Mouse (Mus musculus) cerebellum, postnatal 4 days (tissue): ENCODE measurements around the gene Mrpl34.

Source experiments
- DNase-seq, 2 experiments: peaks; one replicate each; pipeline ENCODE4 v3.0.0; 2022; ENCODE audit warnings: low spot score in 2 of 2, mixed read lengths in 1 of 2

Gene Mrpl34

DNA sequence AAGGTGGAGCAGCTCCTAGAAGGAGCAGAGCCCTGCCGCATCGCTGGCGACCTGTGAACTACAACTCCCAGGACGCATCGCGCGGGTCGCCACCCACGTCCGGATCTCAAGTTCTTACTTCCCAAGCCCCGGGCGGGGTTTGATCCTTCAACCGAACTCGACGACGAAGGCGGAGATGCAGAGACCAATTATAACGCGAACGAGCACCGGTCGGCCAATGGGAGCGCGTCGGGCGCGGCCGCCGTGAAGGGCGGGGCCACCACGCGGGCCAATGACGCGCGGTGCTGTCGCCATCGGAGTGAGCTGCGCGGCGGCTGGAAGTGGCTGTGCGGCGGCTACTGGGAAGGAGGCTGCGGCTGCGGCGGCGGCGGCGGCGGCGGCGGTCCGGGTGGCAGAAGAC, 4.2 kb downstream of the Mrpl34 start, which contains the start of gene Dda1:
Gene Dda1 (plus strand): TSS at position 284 of the 400 bp plus-strand sequence.
- peak; percentile 92 to 96 for DNase-seq

DNA sequence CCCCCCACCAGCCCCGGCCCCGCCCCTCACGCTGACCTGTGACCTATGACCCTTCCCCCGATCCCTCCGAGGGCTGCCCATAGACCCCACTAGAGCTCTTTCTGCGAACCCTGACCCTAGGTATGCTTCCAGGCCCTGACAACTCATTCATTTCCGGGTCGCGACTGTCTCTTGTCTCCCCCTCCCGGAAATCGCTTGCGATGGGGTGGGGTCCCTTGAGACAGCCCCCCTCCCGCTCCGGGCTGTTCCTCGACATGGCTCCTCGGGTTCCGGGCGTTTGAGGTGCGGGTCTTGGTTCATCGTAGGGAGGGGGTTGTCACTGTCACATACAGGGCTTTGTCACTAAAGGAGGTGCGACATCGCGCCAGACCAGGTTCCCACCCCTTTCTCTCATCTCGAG, 4.7 kb downstream of the Mrpl34 start:
- peak in 1 of 2 experiments; percentile 67 for DNase-seq

DNA sequence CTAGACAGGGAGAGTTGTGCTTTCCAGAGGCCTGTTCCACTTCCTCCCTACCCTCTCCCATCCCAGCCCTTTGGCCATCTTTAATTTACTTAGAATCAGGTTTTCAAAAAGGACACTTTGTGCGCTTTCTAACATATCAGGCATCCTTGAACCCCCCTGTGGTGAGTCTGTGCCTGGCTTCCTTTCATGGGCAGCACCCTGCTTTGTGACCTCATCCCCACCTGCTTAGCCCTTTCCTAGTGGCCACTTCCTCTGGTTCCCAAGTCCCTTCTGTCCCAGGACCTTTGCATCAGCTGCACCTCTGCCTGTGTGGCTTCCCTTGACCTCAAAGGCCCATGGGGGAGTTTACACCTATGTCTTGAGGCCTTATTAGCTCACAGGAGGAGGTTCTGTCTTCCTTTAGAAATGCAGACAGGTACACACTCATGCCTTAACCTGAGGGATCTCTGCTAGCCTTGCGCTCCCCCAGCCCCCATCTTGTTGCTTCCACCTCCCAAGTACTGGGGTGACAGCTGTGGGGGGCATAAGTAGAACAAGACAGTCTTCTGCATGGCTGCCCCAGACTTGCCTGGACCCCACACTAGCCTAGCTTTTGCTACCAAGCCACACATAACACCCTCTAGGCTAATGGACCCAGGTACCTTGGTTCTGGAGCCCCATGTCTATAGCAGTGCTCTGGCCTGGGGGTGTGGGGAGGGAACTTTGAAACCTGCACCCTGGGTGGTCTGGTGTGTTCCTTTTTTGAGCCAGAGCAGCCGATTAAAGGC, 5.6 kb downstream of the Mrpl34 start:
- DNase-seq = no peak

DNA sequence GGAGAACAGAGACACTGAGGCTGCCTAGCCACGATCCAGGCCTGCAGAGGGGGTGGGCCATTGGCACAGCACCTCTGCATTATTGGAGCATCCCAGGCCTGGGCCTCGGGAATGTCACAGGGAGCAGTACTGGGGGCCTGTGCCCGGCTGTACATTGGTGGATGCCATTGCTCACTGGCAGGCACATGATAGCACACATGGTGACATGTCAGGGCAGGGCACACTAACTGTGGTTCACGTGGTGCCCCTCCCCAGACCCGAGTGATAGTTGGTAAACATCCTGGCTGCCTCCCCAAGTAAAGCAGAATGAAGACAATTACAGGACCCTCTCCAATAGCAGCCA, 6.1 kb downstream of the Mrpl34 start:
- no peak for DNase-seq

DNA sequence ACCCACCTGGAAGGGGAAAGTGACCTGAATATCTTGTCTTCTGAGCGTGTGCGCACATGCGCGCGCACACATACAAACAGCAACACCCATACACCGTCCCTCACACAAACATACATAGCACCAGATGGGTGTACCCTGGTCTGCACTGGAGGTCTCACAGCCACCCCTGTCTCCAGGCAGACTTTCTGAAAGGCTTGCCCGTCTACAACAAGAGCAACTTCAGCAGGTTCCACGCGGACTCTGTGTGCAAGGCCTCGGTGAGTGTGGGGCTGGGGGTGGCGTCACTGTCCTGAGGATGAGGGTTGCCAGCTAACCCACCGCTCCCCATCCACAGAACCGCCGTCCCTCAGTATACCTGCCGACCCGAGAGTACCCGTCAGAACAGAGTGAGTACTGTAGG, 7.1 kb downstream of the Mrpl34 start:
- no peak for DNase-seq

DNA sequence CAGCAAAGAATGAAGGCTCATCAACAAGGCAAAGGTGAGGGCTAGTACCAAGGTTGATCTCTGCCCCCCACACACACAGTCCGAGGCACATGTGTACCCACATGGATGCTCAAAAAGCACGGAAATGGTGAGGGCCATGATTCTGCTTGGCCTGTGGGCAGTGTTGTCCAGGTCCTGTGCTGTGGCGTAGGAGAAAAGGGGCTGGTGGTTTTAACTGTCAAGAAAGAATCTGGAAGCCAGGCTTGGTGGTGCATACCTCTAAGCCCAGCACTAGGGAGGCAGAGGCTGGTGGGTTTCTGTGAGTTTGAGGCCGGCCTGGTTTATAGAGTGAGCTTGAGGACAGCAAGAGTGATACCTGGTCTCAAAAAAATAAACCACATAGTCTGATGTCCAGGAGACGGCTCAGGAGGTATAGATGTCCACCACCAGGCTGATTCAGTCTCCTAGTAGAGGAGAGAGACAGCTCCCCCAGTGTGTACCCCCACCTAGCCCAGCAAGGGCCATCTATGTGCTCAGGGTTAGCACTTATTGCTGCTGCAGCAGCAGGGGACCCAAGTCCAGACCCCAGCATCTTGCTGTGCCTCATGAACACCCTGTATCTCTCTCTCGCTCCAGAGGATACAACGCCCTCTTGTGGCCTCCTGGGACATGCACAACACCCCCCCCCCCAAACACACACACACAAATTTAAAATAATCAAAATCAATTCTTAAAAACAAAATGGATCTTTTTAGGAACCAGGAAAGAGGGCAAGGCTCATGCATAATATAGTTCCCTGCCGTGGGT, 8.0 kb downstream of the Mrpl34 start:
- no peak for DNase-seq

DNA sequence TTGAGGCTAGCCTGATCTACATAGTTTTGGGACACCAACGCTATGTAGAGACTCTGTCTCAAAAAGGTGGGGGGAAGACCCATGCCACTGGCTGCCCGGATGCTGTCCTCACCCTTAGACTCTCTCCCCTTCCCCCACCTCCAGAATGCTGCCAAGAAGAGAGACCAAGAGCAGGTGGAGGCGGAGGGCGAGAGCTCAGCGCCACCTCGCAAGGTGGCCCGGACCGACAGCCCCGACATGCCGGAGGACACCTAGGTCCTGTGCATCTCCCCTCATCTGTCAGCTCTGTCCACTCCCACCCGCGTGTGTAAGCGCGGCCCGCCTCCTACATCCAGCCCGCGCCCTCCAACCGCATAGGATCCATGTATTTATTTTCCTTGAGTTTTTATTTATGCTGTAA, 9.6 kb downstream of the Mrpl34 start:
- DNase-seq = no peak

DNA sequence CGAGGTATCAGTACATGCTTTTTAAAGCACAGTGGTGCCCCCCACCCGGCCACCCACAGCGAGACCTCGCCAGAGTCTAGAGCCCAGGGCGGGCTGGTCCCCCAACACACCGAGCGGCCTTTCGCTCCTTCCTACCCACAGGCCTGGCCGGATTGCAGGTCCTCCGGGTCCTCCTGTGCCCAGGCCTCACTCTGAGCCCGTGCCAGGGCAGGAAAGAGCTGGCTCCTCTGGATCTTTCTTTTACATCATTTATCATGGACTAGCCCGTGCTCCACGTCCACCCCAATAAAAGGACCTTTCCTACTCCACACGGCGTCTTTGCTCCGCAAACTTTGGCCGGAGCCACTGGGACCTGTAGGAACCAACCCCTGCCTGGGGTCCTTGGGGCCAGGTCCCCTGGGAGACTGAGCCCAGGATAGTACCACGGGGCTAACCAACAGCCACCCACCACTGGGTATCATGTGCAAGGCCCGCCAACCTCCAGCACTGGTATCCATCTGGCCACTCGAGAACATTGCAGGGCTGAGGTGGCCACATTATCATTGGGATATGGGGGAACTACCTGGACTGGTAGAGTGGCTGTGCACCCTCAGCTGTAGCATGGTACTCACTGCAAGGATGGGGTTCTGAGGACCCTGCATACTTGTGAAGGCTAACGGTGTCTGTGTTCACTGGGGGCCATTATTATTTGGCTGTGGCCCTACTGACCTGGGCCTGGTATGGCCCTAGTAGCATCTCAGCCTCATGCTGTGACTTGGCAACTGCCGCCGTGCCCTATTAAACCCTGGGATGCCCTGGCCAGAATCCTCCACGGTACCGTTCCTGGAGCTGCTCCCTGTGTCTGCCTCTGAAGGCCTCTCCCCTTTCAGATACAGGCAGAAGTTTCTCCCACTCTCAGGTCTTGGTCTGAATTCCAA, 10.3 kb downstream of the Mrpl34 start:
- DNase-seq = no peak

DNA sequence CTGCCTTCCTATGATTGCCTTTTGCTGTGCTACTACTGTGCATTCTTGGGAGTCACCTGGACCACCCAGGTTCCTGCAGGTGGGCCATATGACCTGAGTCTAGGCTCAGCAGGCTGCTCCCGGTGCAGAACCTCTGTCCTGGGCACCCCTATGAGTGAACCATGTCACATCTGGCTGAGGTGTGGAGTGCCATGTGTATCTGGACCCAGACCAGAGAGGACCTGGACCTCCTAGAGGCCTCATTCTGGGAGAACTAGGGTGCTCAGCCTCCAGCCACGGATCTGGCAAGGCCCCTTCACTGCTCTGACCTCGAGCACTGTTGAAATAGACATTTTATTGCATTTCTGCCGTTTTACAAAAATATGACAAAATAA, 10.9 kb downstream of the Mrpl34 start:
- no peak for DNase-seq

DNA sequence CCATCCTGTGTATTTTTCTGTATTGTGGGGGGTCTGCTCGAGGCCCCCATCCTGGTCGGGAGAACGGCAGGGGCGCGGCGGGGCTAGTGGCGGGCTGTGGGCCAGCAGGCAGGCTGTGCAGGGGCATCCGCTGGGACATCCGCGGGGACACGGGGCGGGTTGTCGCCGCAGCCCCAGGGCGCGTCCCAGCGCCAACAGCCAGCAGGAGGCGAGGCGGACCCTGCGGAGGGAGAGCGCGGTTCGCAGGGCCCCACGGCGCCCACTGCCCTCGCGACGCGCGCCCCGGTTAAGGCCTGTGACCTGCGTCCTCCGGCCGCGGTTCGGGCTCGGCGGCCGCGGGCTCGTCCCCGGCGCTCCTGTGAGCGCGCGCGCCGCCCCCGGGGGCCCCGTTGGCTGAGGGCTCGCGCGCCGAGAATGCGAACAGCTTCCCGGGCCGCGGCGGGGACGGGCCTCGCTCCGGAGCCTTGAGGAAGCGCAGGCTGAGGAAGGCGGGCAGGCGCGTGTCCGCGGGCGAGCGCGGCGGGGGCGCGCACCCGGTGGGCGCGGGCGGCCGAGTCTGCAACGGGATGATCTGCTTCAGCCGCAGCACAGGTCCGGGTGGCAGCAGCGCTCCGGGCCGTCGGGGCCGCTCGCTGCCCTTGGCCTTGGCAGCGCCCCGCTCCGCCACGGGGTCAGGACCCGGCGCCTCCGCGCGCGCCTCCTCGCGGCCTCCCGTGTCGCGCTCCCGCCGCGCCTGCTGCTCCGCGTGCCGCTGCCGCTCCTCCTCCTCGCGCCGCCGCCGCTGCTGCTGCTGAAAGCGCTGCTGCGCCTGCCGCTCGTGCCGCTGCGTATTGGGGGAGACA, 11.6 kb downstream of the Mrpl34 start:
- DNase-seq = peak; percentile 64 to 85

DNA sequence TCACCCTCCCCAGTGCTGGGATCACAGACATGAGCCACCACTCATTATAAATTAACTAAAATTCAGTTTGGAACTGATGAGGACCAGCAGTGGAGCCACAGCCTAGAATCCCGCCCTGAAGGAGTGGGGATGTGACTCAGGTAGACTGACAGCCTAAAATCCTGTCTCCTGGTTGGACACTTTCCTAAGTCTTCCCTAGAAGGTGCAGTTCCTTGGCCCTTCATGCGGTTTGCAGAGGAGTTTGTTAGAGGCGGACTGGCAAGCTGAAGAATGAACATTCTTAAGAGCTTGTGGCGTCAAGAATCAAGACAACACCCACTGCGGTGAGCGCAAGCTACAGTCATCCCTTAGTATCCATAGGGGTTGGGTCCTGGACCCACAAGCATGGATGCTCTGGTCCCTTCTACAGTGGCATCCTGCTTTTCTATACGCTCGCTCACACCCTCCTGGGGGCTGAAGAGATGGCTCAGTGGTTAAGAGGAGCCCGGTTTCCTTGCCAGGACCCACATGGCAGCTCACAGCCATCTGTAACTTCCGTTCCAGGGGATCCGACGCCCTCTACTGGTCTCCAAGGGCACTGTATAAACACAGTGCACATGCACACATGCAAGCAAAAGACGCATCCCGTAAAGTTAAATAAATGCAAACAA, 12.6 kb downstream of the Mrpl34 start:
- DNase-seq = peak in 1 of 2 experiments; percentile 65

DNA sequence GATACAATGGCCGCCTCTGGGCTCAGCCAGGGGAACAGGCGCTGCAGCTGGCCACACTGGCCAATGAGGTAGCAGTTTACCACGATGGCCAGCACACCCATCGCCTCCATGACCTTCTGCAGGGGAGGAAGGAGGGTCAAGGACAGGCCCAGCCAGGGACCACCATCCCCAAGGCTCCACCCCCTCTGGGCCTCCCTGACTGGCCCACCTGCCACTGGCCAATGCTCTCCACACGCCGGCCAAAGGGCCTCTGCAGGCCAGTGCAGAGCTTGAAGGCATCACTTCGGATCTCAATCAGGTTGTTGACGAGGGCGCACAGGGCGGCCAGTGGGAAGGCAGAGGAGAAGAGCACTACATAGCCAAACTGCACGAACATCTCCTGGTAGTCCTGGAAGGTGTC, 14.2 kb downstream of the Mrpl34 start:
- DNase-seq = no peak

DNA sequence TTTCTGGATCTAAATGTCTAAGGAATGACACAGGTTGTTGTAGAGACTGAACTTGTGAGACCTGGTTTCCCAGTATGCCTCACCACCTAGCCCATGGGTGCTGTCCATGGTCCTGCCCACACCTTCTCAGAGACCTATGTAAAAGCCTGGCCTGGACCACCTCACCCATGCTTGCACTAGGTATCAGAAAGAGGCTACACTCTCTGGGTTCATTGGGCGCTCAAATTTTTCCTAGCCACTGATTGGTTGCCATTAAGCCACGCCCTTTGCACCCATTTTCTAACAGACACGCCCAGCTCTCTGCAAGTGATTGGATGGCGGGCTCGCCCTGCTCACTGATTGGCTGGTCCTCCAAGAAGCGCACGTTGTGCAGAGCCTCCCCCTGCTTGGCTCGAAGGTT, 19.2 kb downstream of the Mrpl34 start:
- no peak for DNase-seq

DNA sequence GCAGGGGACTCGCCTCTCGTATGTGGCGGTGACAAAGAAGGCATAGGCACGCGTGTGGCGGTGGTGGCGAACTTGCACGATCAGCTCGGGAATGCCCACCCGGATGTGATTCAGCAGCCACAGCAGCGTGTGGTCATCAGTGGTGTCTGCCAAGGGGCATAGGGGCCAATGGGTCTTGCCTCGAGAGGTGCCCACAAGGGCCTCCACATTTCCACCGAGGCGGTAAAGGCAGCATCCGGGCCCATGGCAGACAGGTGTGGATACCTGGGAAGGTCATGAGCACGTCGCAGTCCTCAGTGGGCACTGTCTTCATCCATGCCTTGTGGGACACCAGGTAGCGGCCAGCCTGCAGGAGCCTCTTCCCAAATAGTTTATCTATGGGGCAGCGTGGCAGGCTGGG, 20.0 kb downstream of the Mrpl34 start:
- no peak for DNase-seq

DNA sequence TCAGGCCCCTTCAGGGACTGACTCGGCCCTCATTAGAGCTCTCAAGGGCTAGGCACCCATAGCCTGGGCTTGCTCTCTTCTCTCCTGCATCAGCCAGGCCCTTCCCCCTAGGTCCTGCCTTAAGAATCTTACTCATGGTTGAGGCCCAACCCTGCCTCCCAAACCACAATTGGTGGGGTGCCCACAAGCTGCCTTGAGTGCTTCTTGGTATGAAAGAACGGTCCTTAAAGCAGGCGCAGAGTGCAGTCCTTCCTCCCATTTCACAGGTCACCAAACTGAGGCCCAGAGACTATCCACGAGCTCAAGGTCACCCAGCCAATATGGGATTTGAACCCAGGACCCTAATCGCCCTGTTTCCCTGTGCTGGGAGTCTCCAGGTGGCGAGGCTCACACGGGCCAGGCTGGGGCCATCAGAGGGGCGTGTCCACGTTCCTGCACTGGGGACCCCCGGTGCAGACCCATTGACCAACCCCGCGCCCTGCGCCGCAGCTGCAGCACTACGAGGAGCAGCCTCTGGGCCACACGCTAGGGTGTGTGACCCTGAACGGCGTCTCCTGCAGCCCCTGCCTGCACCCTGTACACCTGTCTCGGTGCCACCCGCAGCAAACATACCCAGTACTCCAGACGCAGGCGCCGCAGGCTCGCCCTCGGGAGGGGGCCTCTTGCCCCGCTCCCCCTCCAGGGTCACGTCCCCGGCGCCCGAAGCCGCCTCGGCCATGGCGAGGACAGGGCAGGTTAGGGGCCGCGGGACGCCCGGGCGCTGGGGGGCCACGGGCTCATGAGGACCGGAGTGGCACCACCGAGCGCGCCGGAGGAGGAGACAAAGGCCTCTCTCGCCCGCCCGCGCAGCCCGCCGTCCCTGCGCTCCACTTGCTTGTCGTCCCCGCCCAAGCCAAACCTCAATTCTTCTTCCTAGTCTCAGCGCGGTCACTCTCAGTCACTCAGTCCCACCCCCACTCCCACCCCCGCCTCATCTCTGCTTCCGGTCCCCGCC, 20.7 kb downstream of the Mrpl34 start, which contains the start of gene Ano8:
Gene Ano8 (minus strand): TSS at position 822 of the 994 bp plus-strand sequence.
- peak; percentile 70 to 81 for DNase-seq

DNA sequence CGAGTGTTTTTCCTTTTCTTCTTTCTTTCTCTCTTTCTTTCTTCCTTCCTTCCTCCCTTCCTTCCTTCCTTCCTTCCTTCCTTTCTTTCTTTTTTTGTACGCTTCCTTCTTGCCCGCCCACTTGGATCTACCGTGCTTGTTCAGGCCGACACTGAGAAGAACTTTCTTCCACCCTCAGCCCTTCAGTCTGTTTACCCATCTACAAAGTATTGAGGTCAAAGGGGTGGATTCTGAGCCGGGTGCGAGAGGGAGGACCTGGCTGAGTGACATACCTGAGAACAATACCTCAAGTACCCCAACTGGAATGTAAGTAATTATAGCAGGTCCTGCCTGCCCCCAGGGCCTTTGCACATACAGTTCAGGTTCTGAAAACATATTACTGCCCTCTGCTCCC, 21.4 kb downstream of the Mrpl34 start:
- no peak for DNase-seq

DNA sequence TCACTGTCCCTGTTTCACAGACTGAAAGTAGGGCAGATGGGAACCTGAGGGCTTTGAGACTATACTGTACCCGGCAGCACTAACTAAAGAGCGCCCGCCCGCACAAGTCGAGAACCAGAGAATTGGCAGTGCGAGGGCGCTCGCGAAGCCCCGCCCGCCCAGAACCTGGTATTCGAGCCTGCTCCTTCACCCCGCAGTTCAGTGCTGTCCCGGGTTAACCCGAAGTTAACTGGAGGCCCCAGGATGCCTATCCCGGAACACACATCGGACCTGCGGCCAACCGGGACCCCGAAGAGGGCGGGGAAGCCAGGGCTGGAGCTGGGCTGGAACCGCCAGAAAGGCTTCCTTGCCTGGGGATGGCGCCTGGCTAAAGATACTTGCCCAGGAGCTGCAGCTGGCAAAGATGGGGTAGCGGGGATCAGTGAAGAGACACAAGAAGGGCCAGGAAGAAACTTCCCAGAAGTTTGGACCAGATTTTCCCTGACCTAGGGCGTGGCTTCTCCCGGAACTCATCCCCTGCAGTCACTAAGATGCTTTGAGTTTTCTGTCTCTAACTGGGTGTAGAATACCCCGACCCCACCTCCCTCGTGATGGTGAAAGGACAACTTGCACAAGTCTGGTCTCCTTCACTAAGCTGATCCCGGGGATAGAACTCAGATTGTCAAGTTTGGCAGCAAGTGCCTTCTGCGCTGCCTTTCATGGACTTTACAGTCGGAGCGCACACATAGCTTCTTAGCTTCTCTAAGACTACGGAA, 23.1 kb downstream of the Mrpl34 start, which contains the start of gene Gtpbp3:
Gene Gtpbp3 (plus strand): TSS at position 413 of the 755 bp plus-strand sequence.
- DNase-seq = peak; percentile 53 to 65

DNA sequence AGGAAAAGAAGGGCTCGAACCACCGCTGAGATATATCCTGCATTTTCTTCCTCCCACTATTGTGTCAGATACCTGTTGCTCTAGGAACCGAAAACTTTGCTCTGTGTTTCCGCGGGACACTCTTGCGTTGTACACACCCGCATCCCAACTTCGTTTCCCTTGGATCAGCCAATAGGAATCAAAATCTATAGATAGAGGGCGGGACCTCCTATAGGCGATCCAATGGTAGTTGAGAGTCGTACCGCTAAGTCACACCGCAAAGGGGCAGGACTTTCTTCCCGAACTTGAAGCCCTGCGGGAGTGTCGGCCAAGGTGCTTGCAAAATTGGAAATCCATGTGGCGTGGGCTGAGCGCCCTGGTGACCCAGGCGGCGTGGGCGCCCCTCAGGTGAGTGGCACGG, 23.7 kb downstream of the Mrpl34 start:
- DNase-seq = peak; percentile 62 to 84

DNA sequence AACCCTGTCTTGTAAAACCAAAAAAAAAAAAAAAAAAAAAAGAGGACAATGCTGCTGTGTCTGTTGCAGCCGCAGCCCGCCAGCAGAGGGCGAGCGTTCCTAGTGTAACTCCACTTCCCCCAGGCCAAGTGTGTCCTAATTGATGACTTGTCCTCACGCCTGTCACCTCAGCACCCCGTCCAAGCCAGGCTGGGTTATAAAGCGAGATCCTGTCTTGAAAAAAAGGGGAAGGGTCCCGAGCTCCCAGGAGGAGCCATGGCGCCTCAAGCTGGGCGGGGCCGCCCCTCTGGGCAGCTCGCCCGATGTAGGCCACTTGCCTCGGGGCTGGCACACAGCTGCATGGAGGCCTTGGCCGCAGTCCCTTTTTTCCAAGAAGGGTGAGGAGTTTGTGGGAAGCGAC, 30.3 kb downstream of the Mrpl34 start:
- DNase-seq = peak; percentile 66 to 79
